Mouse (Mus musculus): ENCODE data around the gene Gtf3c6.

Gene Gtf3c6

DNA sequence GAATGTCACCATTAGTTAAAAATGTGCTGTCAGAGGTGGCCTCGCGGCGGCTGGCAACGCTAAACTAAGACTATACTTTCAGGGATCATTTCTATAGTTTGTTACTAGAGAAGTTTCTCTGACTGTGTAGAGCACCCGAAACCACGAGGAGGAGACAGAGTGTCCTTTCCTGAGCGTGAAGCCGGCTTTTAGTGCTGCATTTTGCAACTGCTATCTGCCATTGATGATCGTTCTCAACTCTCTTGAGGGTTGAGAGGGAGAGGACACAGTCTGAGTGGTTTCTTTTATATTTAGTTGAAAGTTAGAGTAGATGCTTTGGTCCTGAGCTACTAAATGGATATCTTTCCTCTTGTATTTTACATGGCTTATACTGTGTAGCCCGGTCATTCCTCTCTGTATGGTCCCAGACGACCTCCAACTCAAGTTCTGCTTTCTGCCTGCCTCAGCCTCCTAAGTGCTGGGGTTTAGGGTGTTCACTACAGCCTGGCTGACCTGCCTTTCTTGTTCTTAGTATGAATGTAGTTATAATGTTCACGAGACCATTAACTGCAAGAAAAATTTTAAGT, 576 bp upstream of the Gtf3c6 start:
- DNase-seq: peak; percentile 54 to 70

DNA sequence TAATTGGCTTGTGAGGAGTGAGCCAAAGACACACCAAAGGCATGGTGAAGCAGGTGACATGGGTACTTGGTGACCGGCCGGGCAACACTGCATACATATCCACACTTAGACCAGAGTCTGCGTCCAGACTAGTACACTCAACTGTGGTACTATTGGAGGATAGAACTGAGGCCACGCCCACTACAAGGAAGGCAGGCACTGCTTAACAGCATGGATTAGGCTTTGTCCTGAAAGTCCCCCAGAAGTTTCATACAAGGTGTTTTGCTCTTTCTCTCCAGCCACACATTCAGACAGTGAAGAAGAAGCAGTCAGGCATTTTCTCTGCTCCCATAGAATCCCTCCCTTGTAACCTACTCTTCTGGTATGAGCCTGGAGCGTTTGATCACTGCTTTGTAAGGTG, 1.2 kb downstream of the Gtf3c6 start:
- peak; percentile 67 to 73 for DNase-seq

DNA sequence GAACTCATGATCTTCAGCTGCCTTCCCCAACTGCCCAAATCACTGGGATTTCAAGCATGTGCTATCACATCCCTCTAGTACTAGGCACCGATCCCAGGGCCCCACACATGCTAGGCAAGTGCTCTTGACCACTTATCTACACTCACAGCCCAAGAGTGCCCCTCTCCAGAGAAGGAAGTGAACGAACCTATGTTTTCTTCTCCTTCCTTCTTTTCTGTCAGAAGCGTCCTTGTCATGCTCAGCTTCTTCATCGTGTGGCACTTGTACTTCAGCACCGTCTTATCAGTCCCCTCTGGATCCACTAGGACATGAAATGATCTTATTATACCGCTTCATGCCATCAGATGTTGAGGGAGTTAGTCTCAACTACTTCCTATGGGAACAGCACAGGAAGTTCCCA, 6.9 kb downstream of the Gtf3c6 start:
- no peak for DNase-seq

DNA sequence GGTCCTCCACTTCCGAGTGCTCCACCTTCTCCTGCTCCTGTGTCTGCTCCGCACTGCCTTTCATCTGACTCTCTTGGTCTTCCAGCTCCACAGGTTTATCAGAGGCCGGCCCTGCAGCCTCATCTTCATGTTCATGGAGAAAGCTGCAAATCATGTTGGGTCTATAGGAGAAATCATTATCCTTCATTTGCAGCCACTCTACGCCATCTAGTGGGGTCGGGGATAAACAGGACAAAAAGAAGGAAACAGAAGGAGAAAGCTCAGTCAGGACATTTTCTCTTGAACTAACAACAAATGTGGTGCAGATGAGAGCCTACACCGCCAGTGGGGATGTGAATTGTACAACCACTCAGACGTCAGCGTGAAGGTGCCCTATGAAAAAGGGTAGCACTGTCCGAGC, 8.3 kb downstream of the Gtf3c6 start:
- no peak for DNase-seq

DNA sequence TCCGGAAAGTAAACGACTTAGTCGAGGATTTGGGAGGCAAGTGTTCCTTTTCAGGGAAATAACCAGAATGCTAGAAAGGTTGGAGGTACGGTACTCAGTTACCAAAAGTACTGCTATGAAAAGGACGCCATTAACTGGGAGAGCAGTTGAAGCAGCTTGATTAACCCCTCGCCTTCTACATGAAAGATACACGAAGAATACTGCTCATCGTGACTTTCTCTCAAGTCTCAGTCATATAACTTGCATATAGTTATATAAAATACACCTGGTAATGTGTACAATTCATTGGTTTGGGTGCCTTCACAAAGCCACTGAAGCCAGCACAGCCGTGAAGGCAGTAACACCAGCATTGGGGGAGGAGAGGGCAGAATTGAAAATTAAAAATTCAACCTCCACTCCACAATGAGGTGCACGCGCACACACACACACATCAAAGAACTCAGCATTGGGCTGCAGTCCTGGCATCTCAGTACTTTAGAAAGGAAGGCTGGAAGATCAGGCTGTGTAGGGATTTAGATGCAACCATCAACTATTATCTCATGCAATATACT, 10.7 kb downstream of the Gtf3c6 start:
- DNase-seq: no peak

DNA sequence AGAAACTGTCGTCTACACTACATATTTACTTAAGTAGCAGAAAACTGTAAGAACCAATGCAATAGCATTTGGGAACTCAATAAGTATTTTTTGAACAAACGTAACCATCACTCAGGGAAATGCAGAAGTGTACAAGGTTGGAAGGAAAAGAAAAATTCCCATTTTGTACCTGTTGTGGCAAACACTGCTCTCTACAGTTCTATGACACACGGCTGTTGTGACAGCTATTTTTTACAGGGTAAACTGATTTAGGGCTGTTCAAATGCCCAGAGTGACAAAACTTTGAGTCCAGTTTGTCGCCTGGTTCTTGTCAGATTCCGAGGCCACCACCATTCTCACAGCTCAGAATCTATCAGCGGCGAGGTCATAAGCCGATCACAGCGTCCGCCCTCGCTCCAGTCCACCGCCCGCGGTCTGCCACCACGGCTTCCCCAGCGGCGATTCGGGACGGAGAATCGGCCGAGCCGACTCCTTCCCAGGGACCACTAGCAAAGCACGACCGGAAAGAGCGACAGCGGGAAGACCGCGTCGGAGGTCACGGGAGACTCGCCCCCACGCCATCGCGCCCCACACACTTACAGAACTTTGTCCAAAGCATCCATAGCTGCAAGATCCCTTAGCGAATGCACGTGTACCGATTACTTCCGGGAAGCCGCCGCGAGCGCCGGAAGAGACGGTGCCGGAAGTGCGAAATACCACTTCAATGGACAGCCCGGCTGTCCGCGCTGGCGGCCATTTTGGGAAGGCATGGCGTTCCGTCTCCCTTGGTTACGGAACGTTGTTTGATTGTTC, 11.3 kb downstream of the Gtf3c6 start, which contains the start of gene Rpf2:
Rpf2 (minus strand) TSS at position 663 of the 792 bp plus-strand sequence.
- peak; percentile 78 to 84 for DNase-seq

DNA sequence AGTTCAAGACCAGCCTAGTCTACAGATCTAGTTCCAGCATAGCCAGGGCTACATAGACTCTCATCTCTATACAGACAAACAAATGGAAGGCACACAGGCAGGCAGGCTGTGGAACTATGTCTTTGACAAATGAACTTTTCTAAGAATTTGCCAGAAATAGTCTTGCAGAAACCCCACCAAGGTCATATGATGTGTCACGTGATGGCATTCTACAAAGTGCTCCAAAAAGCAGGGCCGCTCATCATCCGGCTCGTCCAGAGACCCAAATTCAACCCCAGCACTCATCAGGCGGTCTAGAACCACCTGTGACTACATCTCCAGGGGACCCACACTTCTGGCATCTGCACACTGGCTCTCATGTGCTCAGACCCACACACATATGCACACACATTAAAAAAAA, 20.1 kb downstream of the Gtf3c6 start:
- DNase-seq: no peak

DNA sequence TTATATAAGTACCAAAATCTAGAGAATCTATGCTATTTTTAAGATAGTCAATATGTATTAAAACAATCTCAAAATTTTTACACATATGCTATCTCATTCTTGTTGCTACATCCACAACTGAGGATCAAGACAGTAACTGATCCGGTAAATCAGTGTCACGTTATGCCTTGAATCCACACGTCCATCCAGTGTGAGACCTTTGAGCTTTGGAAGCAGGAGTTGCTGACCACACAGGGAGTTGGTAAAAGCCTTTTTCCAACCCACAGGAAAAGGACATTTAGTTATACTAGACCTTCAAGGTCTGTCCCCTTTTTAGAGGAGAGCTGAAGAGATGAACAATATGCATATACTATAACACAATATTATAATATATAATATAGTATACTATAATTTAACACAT, 24.7 kb downstream of the Gtf3c6 start:
- DNase-seq: no peak

DNA sequence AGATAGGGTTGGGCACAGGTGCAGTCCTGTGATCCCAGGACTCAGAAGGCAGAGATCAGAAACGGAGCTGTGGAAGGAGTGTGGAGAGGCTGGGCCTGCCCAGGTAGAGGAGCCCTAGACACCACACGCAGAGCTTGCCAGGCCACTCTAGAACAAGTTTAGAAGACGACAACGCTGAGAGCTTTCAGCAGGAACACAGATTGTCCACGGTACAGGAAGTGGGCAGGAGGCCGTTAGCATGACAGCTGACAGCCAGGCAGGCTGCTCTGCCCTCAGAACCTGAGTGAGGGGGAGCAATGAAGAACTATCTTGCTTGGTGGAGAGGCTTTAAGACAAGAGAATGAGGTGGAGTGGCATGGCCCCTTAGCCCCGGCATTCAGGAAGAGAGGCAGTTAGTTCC, 25.5 kb downstream of the Gtf3c6 start:
- no peak for DNase-seq

DNA sequence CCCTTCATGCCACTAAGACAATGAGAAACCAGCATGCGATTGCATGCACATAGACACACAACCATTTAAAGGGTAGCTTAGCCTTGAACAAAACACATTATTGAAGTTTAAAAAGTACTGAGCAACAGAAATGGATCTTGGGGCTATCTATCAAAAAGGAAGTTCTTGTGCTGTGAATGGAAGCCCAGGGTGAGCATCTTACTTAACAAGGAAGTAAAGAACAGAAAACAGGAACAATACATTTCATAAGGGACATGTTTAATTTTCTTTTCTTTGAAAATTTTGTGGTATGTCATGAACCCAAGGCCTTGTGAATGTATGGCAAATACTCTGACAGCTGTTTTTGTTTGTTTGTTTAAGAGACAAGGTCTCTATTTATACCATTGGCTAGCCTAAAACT, 28.2 kb downstream of the Gtf3c6 start:
- no peak for DNase-seq

DNA sequence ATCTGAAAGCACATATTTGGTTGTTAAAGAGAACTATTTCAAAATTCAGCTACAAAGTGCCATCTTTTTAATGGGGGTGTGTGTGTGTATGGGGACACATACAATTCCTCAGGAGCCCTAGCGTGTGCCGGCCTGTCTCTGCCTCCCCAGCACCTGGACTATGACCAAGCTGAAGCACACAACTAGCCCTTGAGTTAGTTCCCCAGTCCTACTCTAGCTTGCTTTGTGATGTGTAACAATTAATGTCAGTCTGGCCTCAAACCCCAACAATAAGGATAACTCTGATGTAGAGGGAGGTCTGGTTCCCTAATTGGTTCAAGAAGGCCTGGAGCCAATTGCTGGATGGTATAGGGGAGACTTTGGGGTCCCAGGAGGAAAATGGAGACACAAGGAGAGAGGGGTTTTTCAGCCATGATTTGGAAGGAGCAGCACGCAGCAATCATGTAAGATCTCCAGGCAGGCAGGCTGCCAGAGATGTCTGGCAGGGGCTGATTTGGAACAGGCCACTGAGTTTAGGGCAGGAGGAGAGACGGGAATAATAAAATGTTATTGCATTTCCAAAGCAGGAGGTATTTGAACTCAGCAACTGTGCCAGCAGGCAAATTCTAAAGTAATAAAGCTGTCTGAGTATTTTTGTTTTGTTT, 30.1 kb downstream of the Gtf3c6 start:
- no peak for DNase-seq

DNA sequence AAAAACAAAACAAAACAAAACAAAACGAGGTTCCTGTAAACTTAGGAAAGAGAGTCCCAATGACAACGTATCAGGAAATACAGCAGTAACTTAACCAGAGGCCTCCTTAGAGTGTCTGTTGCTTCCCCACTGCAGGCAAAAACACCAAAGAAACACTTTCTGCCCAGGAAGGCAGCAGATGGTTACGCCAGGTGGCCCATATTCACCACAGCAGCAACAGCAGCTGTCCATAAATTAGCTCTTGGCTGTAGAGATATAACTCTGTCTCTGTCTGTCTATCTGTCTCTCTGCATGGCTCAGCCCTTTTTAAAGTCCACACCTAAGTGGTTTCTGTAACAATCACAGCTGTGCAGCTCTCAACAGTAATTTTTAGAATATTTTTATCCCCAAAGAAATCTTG, 39.0 kb downstream of the Gtf3c6 start:
- no peak for DNase-seq

DNA sequence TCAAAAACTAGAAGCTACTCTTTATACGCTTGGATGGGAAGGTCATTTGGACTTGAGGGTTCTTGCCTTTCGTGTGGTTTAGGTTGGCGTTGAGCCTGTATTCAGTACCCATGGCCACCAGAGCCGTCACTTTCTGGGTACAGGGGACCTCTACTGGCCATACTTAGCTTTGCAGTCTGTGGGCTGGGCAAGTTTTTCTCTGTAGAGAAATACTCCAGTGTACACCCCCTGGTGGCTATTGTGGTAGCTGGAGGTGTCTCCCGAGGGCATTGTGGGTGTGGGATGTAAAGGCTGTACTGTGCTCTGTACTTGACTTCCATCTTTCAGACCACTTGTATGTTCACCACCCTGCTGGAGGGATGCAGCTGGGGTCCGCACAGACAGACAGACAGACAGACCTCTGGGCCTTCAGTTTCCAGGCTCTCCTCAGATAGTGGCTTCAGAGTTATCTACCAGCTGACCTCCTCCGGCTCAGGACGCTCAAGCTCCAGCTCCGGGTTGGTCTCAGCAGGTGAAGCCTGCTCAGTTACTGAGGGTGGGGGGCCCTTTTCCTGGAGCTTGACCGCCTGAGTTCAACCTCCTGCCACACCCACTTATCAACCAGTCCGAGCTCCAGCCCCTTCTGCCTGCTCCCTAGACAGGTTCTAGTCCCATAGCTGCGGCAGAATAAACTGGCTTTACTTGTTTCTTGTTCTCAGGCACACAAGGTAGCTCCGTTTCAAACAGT, 45.3 kb downstream of the Gtf3c6 start:
- peak; percentile 92 to 98 for DNase-seq

Data from kidney, adult 8-10 months (tissue).